Mouse (Mus musculus) heart, postnatal 36 days (tissue): ENCODE data around the gene Ttc17. TPM values are rescaled to one million over a fixed set of nuclear protein-coding genes. Genes with fewer than 3 reads are reported as not detected.
"Not testable (repeated sequence)": the region's sequence is repeated elsewhere in the genome, so short reads cannot be mapped to it uniquely, and the experiment has no call there.

ENCODE experiments used
- DNase-seq, 2 experiments: peaks; one replicate each; pipeline ENCODE4 v3.0.0; 2021 to 2022
- intact Hi-C: fragments of 180-260 bp; cut with DNase I; formaldehyde crosslinking; loops from one replicate; pipeline ENCODE4 v1.15.1; 2025
- total RNA-seq, 2 experiments: library from RNA; stranded (reverse); gene quantifications; 2 replicates each; pipeline ENCODE4 v1.2.3; 2021

Gene Ttc17
- 10 to 100 TPM; 27.4 to 33.5 TPM for total RNA-seq

GRCm38 (mm10) chr2:94406083-94406957 lies at the start of gene Ttc17:
Ttc17 (minus strand) TSS chr2:94406689.
- intact Hi-C loops, result loop anchor here (2.0 to 10.0 kb wide), 2 partner anchors 30 to 252 kb away; partner anchors contain the start of gene Hsd17b12
- DNase-seq, result peak; percentile 85 to 88

GRCm38 (mm10) chr2:94449643-94450042 lies 43.2 kb upstream of the Ttc17 start:
- intact Hi-C loops, result no loop called here
- DNase-seq, result no peak

- DNase-seq, result peak in 1 of 2 experiments; percentile 22
- intact Hi-C loops, result loop anchor here (2.0 to 10.0 kb wide), 3 partner anchors 30 to 262 kb away; partner anchors contain the start of gene Ttc17
Measured at GRCm38 (mm10) chr2:94436952-94437351, 30.5 kb upstream of the Ttc17 start.

- intact Hi-C loops, result loop anchor here (5.0 to 10.0 kb wide), 2 partner anchors 63 to 261 kb away; no protein-coding TSS in a partner anchor
Measured at GRCm38 (mm10) chr2:94435481-94435880, 29.0 kb upstream of the Ttc17 start.

GRCm38 (mm10) chr2:94434833-94435232 lies 28.3 kb upstream of the Ttc17 start:
- DNase-seq, result no peak
- intact Hi-C loops, result loop anchor here (5.0 to 10.0 kb wide), 2 partner anchors 63 to 260 kb away; no protein-coding TSS in a partner anchor

More at GRCm38 (mm10) chr2:94435481-94435880, 29.0 kb upstream of the Ttc17 start:
- no peak for DNase-seq

GRCm38 (mm10) chr2:94432214-94432613 lies 25.7 kb upstream of the Ttc17 start:
- intact Hi-C loops, result loop anchor here (10.0 kb wide), 1 partner anchor 257 kb away; no protein-coding TSS in a partner anchor
- no peak for DNase-seq

- DNase-seq, result no peak
- intact Hi-C loops, result no loop called here
Measured at GRCm38 (mm10) chr2:94428456-94428855, 22.0 kb upstream of the Ttc17 start.

- intact Hi-C loops, result loop anchor here (2.0 to 10.0 kb wide), 2 partner anchors 29 to 253 kb away; partner anchors contain the start of gene Hsd17b12
Measured at GRCm38 (mm10) chr2:94407441-94407840, 952 bp upstream of the Ttc17 start.

GRCm38 (mm10) chr2:94407021-94407420 lies 532 bp upstream of the Ttc17 start:
- no peak for DNase-seq
- intact Hi-C loops, result loop anchor here (2.0 to 10.0 kb wide), 2 partner anchors 30 to 252 kb away; partner anchors contain the start of gene Hsd17b12

More at GRCm38 (mm10) chr2:94407441-94407840, 952 bp upstream of the Ttc17 start:
- DNase-seq, result no peak

GRCm38 (mm10) chr2:94405397-94406082 lies 949 bp downstream of the Ttc17 start:
- intact Hi-C loops, result loop anchor here (2.0 to 10.0 kb wide), 2 partner anchors 31 to 251 kb away; partner anchors contain the start of gene Hsd17b12
- DNase-seq, result no peak

- intact Hi-C loops, result loop anchor here (10.0 kb wide), 1 partner anchor 250 kb away; the partner anchor contains the start of gene Hsd17b12
Measured at GRCm38 (mm10) chr2:94404512-94405240, 1.8 kb downstream of the Ttc17 start.

GRCm38 (mm10) chr2:94402561-94402960 lies 3.9 kb downstream of the Ttc17 start:
- intact Hi-C loops, result loop anchor here (10.0 kb wide), 1 partner anchor 248 kb away; the partner anchor contains the start of gene Hsd17b12

More at GRCm38 (mm10) chr2:94404512-94405240, 1.8 kb downstream of the Ttc17 start:
- no peak for DNase-seq

GRCm38 (mm10) chr2:94402096-94402495 lies 4.4 kb downstream of the Ttc17 start:
- intact Hi-C loops, result loop anchor here (10.0 kb wide), 1 partner anchor 247 kb away; the partner anchor contains the start of gene Hsd17b12
- DNase-seq, result no peak

More at GRCm38 (mm10) chr2:94402561-94402960, 3.9 kb downstream of the Ttc17 start:
- no peak for DNase-seq

- DNase-seq, result no peak
- intact Hi-C loops, result loop anchor here (10.0 kb wide), 1 partner anchor 246 kb away; the partner anchor contains the start of gene Hsd17b12
Measured at GRCm38 (mm10) chr2:94401006-94401405, 5.5 kb downstream of the Ttc17 start.

- intact Hi-C loops, result no loop called here
- DNase-seq, result peak; percentile 56 to 65
Measured at GRCm38 (mm10) chr2:94398138-94398970, 8.1 kb downstream of the Ttc17 start.

- no peak for DNase-seq
- intact Hi-C loops, result no loop called here
Measured at GRCm38 (mm10) chr2:94397453-94397852, 9.0 kb downstream of the Ttc17 start.

GRCm38 (mm10) chr2:94396325-94396724 lies 10.2 kb downstream of the Ttc17 start:
- intact Hi-C loops, result no loop called here
- no peak for DNase-seq

GRCm38 (mm10) chr2:94391127-94391526 lies 15.4 kb downstream of the Ttc17 start:
- intact Hi-C loops, DNase-seq: not testable (repeated sequence)

GRCm38 (mm10) chr2:94389000-94389399 lies 17.5 kb downstream of the Ttc17 start:
- no peak for DNase-seq
- intact Hi-C loops, result no loop called here
